Mouse (Mus musculus) kidney, postnatal 0 days (tissue): ENCODE results near the gene B3galt1. TPM values are rescaled to one million over a fixed set of nuclear protein-coding genes. Genes with fewer than 3 reads are reported as not detected.

Experiments
- ATAC-seq: fragments of 200-750 bp; cut with Nextera tagmentation; replicated peaks from 2 replicates; pipeline ENCODE4 v1.8.0; 2017; ENCODE audit warnings: low read depth, moderate number of reproducible peaks, moderate TSS enrichment, moderate library complexity; ENCODE audit not compliant: low FRiP score
- DNase-seq: peaks from one replicate; pipeline ENCODE4 v3.0.0-alpha.2; 2016; ENCODE audit warnings: low spot score
- H3K27ac ChIP-seq: fragments of 300-500 bp; sonication (generic); 2 replicates; pipeline ENCODE4 v1.5.1; 2014; ENCODE audit warnings: mild to moderate bottlenecking
- H3K27me3 ChIP-seq: fragments of 300-500 bp; sonication (generic); 2 replicates; pipeline ENCODE4 v1.6.1; 2014; ENCODE audit warnings: low read length, mixed read lengths; ENCODE audit not compliant: insufficient read depth
- H3K36me3 ChIP-seq: fragments of 300-500 bp; sonication (generic); 2 replicates; pipeline ENCODE4 v1.6.1; 2014; ENCODE audit warnings: low read length, mixed read lengths; ENCODE audit not compliant: insufficient read depth
- H3K4me1 ChIP-seq: fragments of 300-500 bp; sonication (generic); replicated peaks from 2 replicates; pipeline ENCODE4 v1.6.1; 2014; ENCODE audit warnings: antibody characterized with exemption, low read length, mixed read lengths; ENCODE audit not compliant: insufficient read depth
- H3K4me2 ChIP-seq: fragments of 300-500 bp; sonication (generic); 2 replicates; pipeline ENCODE4 v1.6.1; 2014; ENCODE audit warnings: mild to moderate bottlenecking, low read length, moderate library complexity, mixed read lengths
- H3K4me3 ChIP-seq: fragments of 300-500 bp; sonication (generic); replicated peaks from 2 replicates; pipeline ENCODE4 v1.5.1; 2014; ENCODE audit warnings: low read depth, low read length
- H3K9ac ChIP-seq: fragments of 300-500 bp; sonication (generic); 2 replicates; pipeline ENCODE4 v1.6.1; 2014; ENCODE audit warnings: low read depth, low read length
- H3K9me3 ChIP-seq: fragments of 300-500 bp; sonication (generic); replicated peaks from 2 replicates; pipeline ENCODE4 v1.6.1; 2016; ENCODE audit warnings: low read length, inconsistent platforms, mixed read lengths
- CTCF ChIP-seq: IDR thresholded peaks from 2 replicates; pipeline ENCODE4 v1.5.1; 2016; ENCODE audit warnings: antibody characterized with exemption, low read depth, mild to moderate bottlenecking, moderate library complexity
- WGBS: fragments of 180-500 bp; shearing (Covaris S2); extraction: QIAGEN DNeasy Blood & Tissue Kit; methylation state at CpG from one replicate; pipeline ENCODE4 v1.1.7; 2014; 5-methylcytosine and 5-hydroxymethylcytosine counted together
- polyA plus RNA-seq: library from polyadenylated mRNA; unstranded; fragments of >200 nt; fragmentation: Nextera tagmentation; extraction: Ambion mirVana; gene quantifications from 2 replicates; pipeline ENCODE4 v1.2.1, GENCODE M21; 2015

The B3galt1 gene
- polyA plus RNA-seq, 1 experiment from 2014 or later, result 4.8 TPM

DNA sequence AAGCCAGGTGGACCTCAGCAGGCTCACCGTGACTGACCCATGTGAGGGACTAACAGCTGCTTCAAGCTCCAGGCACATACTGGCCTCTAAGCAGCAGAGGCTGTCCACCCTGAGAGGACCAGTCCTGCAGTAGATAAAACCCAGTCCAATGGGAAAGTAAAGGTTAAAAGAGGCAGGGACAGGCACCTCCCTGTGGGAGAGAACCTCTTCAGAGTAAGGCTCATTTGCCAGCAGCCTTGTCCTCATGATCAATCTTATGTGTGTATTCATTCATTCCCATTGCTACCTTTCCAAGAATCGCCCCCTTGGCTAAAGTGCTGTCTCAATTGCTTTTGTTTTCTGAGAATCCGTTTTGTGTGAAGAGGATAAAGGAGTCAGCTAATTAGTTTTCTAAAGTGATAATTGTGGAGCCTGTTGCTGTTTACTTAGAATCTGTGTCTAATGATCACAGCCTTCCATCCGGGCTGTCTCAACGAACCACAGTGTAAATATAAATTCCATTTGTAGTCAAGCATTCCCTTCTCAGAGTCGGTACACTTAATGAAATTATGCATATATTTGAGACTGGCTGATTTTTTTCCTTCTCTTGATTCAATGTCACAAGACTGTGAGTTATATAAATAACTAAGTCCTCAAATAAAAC, 412.1 kb downstream of the B3galt1 start:
- Histone ChIP-seq H3K4me2 (no peak overlapping the region), H3K4me3 (no peak overlapping the region), H3K27ac (no peak overlapping the region), H3K36me3 (no peaks in the 10 kb centered on the region), H3K27me3 (no peaks in the 10 kb centered on the region), H3K4me1 (no peaks in the 10 kb centered on the region), H3K9ac (no peak overlapping the region), H3K9me3 (no peaks in the 10 kb centered on the region)
- ATAC-seq (no peak), DNase-seq (no peak)
- WGBS, result 61% methylated on average over 6 of the region's 6 CpGs
- TF ChIP-seq CTCF, result no peak

DNA sequence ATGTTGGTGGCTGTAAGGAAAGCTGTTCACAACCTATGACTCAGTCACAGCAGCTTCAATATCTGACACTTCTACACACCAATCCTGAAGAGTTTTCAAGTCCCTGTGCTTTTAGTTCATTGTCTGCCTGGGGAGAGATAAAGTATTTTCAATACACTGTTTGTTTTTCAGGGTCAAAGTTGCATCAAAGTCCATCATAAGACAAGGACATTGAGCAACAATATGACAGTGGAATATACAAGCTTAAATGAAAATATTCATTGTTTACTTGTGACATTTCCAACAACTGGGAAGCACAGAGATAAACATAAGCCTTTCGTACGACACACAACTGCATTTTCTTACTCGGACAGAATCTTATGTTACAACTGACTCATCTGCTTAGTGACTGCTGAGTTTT, 417.9 kb downstream of the B3galt1 start:
- TF ChIP-seq CTCF, result no peak
- no peak for DNase-seq
- Histone ChIP-seq H3K4me2 (no peak overlapping the region), H3K9ac (no peak overlapping the region), H3K27ac (no peak overlapping the region), H3K4me3 (no peak overlapping the region), H3K9me3 (no peaks in the 10 kb centered on the region), H3K4me1 (no peaks in the 10 kb centered on the region), H3K36me3 (no peaks in the 10 kb centered on the region), H3K27me3 (no peaks in the 10 kb centered on the region)
- ATAC-seq, result no peak
- WGBS, result 92% methylated on average over 3 of the region's 3 CpGs

DNA sequence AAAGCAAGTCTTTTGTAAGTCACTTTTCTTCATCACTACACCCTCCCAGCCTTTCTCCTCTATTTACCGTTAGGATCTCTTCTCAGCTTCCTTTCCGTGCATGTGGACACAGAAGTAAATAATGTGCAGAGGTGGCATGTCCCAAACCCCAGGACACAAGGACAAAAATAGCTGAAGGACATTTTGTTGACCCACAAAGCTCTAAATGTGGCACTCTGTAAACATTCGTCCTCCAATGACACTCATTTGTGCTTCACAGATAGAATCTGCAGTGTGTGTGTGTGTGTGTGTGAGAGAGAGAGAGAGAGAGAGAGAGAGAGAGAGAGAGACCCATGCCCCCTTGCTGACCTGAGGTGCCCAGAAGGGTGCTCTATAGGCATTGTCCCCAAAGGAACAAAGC, 419.5 kb downstream of the B3galt1 start:
- H3K9me3 ChIP-seq, result no peaks in the 10 kb centered on the region
- no peaks in the 10 kb centered on the region for H3K36me3 ChIP-seq
- H3K27me3 ChIP-seq, result no peaks in the 10 kb centered on the region
- H3K4me1 ChIP-seq, result no peaks in the 10 kb centered on the region
- no peak overlapping the region for H3K27ac ChIP-seq
- WGBS, result 84% methylated on average over 3 of the region's 3 CpGs
- H3K9ac ChIP-seq, result no peak overlapping the region
- ATAC-seq, result no peak
- no peak for DNase-seq
- H3K4me2 ChIP-seq, result no peak overlapping the region
- no peak overlapping the region for H3K4me3 ChIP-seq
- no peak for TF ChIP-seq CTCF

DNA sequence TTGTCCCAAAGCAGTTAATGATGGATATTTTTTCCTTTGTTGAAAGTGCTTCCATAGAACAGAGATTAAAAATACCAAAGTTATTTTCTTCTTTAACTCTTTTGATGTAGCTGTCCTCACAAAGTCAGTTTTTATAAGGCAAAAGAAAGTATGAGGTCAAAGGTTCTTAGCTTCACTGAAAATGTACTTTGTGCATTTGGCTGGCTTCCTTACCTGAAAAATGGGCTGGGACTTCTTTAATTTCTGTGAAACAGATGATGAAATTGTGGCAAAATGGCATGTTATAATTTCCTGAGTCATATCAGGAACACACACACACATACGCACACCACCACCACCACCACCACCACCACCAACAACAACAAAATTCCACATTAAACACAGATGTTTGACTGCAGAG, 427.8 kb downstream of the B3galt1 start:
- no peak for TF ChIP-seq CTCF
- ATAC-seq, result no peak
- Histone ChIP-seq H3K9ac (no peak overlapping the region), H3K4me1 (no peaks in the 10 kb centered on the region), H3K4me2 (no peak overlapping the region), H3K9me3 (no peaks in the 10 kb centered on the region), H3K27me3 (no peaks in the 10 kb centered on the region), H3K36me3 (no peaks in the 10 kb centered on the region), H3K4me3 (no peak overlapping the region), H3K27ac (no peak overlapping the region)
- DNase-seq, result no peak
- 89% methylated on average over 1 of the region's 1 CpGs for WGBS

DNA sequence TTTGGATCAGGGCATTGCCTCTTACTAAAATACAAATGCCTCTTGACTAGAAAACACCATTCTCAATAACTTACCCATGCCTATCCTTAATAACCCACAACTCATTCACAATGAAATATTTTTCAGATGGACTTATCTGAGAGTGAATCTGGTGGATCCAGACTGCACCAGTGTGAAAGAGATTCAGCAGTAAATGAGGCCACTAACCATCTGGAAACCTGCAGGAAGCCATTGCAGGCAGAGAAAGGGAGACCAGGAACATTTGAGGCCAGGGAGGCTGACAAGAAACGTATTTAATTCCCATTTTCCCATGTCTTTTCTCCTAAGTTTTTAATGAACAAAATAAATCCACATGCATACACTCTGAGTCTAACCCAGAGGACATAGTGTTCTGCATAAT, 437.4 kb downstream of the B3galt1 start:
- H3K4me2 ChIP-seq, result no peak overlapping the region
- no peaks in the 10 kb centered on the region for H3K9me3 ChIP-seq
- TF ChIP-seq CTCF, result no peak
- no peaks in the 10 kb centered on the region for H3K36me3 ChIP-seq
- H3K27ac ChIP-seq, result no peak overlapping the region
- ATAC-seq, result no peak
- H3K9ac ChIP-seq, result no peak overlapping the region
- WGBS, result 73% methylated on average over 1 of the region's 1 CpGs
- DNase-seq, result no peak
- no peaks in the 10 kb centered on the region for H3K4me1 ChIP-seq
- no peak overlapping the region for H3K4me3 ChIP-seq
- H3K27me3 ChIP-seq, result no peaks in the 10 kb centered on the region

DNA sequence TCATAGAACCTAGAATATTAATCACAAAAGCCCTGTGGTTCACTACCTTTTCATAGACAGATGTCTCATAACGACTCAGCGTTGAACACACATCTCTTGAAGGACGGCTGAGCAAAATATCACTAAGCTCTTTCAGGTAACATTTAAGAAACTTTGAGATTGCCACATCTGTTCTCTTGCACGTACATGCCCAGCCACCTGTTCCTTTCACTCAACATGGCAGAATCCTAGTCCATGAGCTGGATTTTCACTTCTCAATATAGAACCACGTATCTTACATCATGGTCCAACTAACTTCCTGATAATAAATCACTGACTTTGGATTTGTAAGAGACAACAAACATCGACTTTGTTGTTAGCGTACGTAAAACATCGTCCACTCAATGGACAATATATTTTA, 439.5 kb downstream of the B3galt1 start:
- DNase-seq (no peak), ATAC-seq (no peak)
- no peaks in the 10 kb centered on the region for H3K4me1 ChIP-seq
- no peak overlapping the region for H3K9ac ChIP-seq
- no peaks in the 10 kb centered on the region for H3K27me3 ChIP-seq
- no peak overlapping the region for H3K4me2 ChIP-seq
- H3K4me3 ChIP-seq, result no peak overlapping the region
- no peak overlapping the region for H3K27ac ChIP-seq
- TF ChIP-seq CTCF, result no peak
- H3K36me3 ChIP-seq, result no peaks in the 10 kb centered on the region
- WGBS, result 80% methylated on average over 9 of the region's 9 CpGs
- H3K9me3 ChIP-seq, result no peaks in the 10 kb centered on the region

DNA sequence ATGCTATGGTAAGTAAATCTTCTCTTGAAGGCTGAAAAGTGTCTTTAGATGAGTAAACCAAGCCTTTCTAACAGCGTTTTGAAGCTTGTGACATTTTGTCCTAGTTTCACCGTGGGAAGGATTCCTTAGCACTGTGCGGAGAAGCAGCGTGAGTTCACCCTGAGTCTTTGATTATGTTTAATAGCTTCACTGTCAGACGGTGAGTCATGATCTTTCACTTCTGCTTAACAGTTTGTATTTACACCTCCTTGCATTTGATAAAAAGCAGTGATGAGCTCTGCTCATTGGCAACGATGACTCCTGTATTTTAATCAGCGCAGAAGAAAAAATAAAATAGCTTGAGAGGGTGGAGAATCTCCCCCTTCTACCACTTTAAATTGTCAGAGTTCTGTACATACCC, 440.0 kb downstream of the B3galt1 start:
- Histone ChIP-seq H3K36me3 (no peaks in the 10 kb centered on the region), H3K4me1 (no peaks in the 10 kb centered on the region), H3K4me2 (no peak overlapping the region), H3K9ac (no peak overlapping the region), H3K27me3 (no peaks in the 10 kb centered on the region), H3K27ac (no peak overlapping the region), H3K4me3 (no peak overlapping the region), H3K9me3 (no peaks in the 10 kb centered on the region)
- ATAC-seq (no peak), DNase-seq (no peak)
- WGBS, result 64% methylated on average over 7 of the region's 7 CpGs
- TF ChIP-seq CTCF, result no peak
